Mouse (Mus musculus) cerebellum, adult 18-20 months (tissue): ENCODE measurements at regions not wholly inside any gene's neighbourhood (a gene's known extent, or its start where the extent isn't known, plus 50 kb on each side); places are given as distances from the start of the nearest gene placed in this dataset.

ENCODE experiments used
- DNase-seq, 2 experiments: peaks; one replicate each; pipeline ENCODE4 v3.0.0; 2021

DNA sequence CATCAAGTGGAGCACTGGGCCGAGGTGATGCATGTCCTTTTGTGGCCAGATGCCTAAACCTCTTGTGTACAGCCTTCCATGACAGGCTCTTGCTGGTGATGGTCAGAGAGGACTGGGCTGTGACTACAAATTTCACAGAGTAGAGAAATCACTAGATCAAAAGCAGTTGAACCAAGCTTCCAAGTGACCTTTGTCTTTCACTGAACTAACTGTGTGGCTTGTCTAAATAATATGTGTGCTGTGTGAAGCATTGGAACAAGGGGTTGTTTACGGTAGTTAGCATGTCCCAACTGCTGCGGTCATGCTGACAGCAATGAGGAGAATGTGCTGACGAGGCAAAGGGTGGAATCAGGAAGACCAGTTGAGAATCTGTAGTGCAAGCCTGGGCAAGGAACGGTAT is 55.3 kb upstream of the D16Ertd472e start:
- DNase-seq = no peak

DNA sequence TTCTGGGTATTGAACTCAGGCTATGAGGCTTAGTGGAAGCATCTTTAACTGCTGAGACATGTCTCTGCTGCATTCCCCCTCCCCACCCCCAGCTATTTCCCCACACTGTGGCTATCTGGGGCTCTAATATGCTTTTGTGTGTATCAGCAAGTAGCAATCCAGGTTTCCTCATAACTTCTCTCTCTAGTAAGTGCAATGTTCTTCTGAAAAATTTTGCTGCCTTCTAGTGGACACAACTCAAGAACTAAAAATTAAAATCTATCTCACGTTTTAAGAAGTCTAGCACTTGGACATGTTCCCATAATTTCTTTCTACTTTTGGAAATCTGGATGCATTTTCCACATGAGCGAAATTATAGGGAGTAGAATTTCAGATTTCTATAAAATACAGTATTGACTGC is 50.3 kb upstream of the D16Ertd472e start:
- no peak for DNase-seq
